ENCODE assay signal across 14 mouse cellular contexts in genomic region chr5:124171781-124172180, GRCm38 (mm10). TPM values are rescaled to one million over a fixed set of nuclear protein-coding genes. Genes with fewer than 3 reads are reported as not detected.
A peak's percentile ranks its signal among the peaks of the same experiment; 100 is the strongest.
DNase-seq lines count a peak whose midpoint lies in the region; ATAC-seq and TF ChIP-seq lines count a peak whose summit lies in the region.
"Had no signal": no experiment of that assay in that cellular context is flagged by ENCODE, and none has a peak within 500 bp of the region (broad histone marks: within the 10 kb centered on the region; RNA-seq: fewer than 3 reads in every experiment).

No protein-coding gene starts in this region.

- TF ChIP-seq EP300 in stomach, postnatal 0 days (optimal IDR thresholded peaks at IDR 0.05) = no peak

- TF ChIP-seq CTCF in stomach, postnatal 0 days (IDR thresholded peaks at IDR 0.05; ENCODE audit: low read depth) = no peak

- 41% methylated on average over 9 of the region's 9 CpGs for WGBS in heart, embryonic 12.5 days
- 25% methylated on average over 9 of the region's 9 CpGs for WGBS in stomach, postnatal 0 days
- 53% methylated on average over 9 of the region's 9 CpGs for WGBS in neural tube, embryonic 15.5 days

- peaks cover 90% of the 10 kb centered on the region for H3K4me1 ChIP-seq in heart, embryonic 12.5 days (replicated peaks)
- 0 out of 2 replicates have a peak, but pooled peaks cover 2% of the 10 kb centered on the region for H3K4me1 ChIP-seq in stomach, postnatal 0 days (replicated peaks; ENCODE audit: control insufficient read depth, insufficient read depth)
- H3K4me1 ChIP-seq in neural tube, embryonic 15.5 days = peaks cover 58% of the 10 kb centered on the region

- H3K4me3 ChIP-seq in heart, embryonic 12.5 days = no peak overlapping the region
- no peak overlapping the region for H3K4me3 ChIP-seq in stomach, postnatal 0 days (ENCODE audit: low read depth, low read length)
- H3K4me3 ChIP-seq in neural tube, embryonic 15.5 days (replicated peaks) = no peak overlapping the region
- H3K4me3 ChIP-seq: limb, embryonic 15.5 days; midbrain, embryonic 12.5 days had no signal

- H3K9ac ChIP-seq in heart, embryonic 12.5 days = no peak overlapping the region
- no peak overlapping the region for H3K9ac ChIP-seq in stomach, postnatal 0 days (ENCODE audit: low read length)
- no peak overlapping the region for H3K9ac ChIP-seq in neural tube, embryonic 15.5 days (replicated peaks)
- H3K9ac ChIP-seq: limb, embryonic 15.5 days; midbrain, embryonic 12.5 days had no signal

- H3K27ac ChIP-seq in heart, embryonic 12.5 days (ENCODE audit: poor library complexity, severe bottlenecking) = peak overlapping the region; percentile 95
- H3K27ac ChIP-seq in stomach, postnatal 0 days (replicated peaks) = no peak overlapping the region
- no peak overlapping the region for H3K27ac ChIP-seq in neural tube, embryonic 15.5 days (replicated peaks)
- H3K27ac ChIP-seq: limb, embryonic 15.5 days; midbrain, embryonic 12.5 days had no signal

- H3K27me3 ChIP-seq in heart, embryonic 12.5 days (replicated peaks) = no peaks in the 10 kb centered on the region
- H3K27me3 ChIP-seq in stomach, postnatal 0 days (ENCODE audit: control insufficient read depth, insufficient read depth, low read length) = no peaks in the 10 kb centered on the region
- no peaks in the 10 kb centered on the region for H3K27me3 ChIP-seq in neural tube, embryonic 15.5 days (replicated peaks)
- H3K27me3 ChIP-seq: limb, embryonic 15.5 days had no signal

- H3K9me3 ChIP-seq in heart, embryonic 12.5 days (replicated peaks) = no peaks in the 10 kb centered on the region
- no peaks in the 10 kb centered on the region for H3K9me3 ChIP-seq in stomach, postnatal 0 days (ENCODE audit: control insufficient read depth, low read length)
- no peaks in the 10 kb centered on the region for H3K9me3 ChIP-seq in neural tube, embryonic 15.5 days (replicated peaks)
- H3K9me3 ChIP-seq: limb, embryonic 15.5 days; midbrain, embryonic 12.5 days had no signal

- H3K4me2 ChIP-seq in heart, embryonic 12.5 days = no peak overlapping the region
- no peak overlapping the region for H3K4me2 ChIP-seq in stomach, postnatal 0 days (replicated peaks; ENCODE audit: low read depth)
- H3K4me2 ChIP-seq in neural tube, embryonic 15.5 days = no peak overlapping the region
- H3K4me2 ChIP-seq: limb, embryonic 15.5 days; midbrain, embryonic 12.5 days had no signal

- ATAC-seq in cerebellum, adult (ENCODE audit: insufficient number of reproducible peaks, low FRiP score, low TSS enrichment) = no peak
- ATAC-seq in heart, embryonic 12.5 days (ENCODE audit: insufficient number of reproducible peaks, low FRiP score) = no peak
- peak; percentile 16; the same call in 1 of the 2 replicates for ATAC-seq in stomach, postnatal 0 days (ENCODE audit: low FRiP score, low TSS enrichment)
- ATAC-seq in neural tube, embryonic 15.5 days (ENCODE audit: low FRiP score) = no peak
- ATAC-seq: lung, postnatal 0 days had no signal

- H3K36me3 ChIP-seq in heart, embryonic 12.5 days = no peaks in the 10 kb centered on the region
- H3K36me3 ChIP-seq in stomach, postnatal 0 days (ENCODE audit: control insufficient read depth, insufficient read depth, low read length) = no peaks in the 10 kb centered on the region
- no peaks in the 10 kb centered on the region for H3K36me3 ChIP-seq in neural tube, embryonic 15.5 days
- H3K36me3 ChIP-seq: limb, embryonic 15.5 days; midbrain, embryonic 12.5 days had no signal

- peak; percentile 39 for DNase-seq in cerebellum, adult 11-12 months
- DNase-seq in ovary, adult 18-20 months (ENCODE audit: low spot score) = peak; percentile 39
- DNase-seq in ovary, postnatal 36 days (ENCODE audit: low spot score) = no peak
- no peak for DNase-seq in stomach, postnatal 0 days (ENCODE audit: low spot score)
- no peak for DNase-seq in natural killer cell, adult 2 months (ENCODE audit: low spot score in 2 of 2)
- DNase-seq: kidney, postnatal 25 days; right cerebral cortex, postnatal 14 days; thymus, postnatal 14 days had no signal

RNA-seq across cellular contexts. Expression of gene Arl6ip4, which starts 55.9 kb away (rescaled TPM):
- 69.7 and 78.8 TPM in 2 replicates for polyA plus RNA-seq in heart, embryonic 12.5 days (2016; fragmentation: Nextera tagmentation; extraction: Ambion mirVana)
- polyA plus RNA-seq in stomach, postnatal 0 days (2015; fragmentation: Nextera tagmentation; extraction: Ambion mirVana) = 77.1 and 78.9 TPM in 2 replicates
- polyA plus RNA-seq in neural tube, embryonic 15.5 days (2015; fragmentation: Nextera tagmentation; extraction: Ambion mirVana) = 87.7 and 89.1 TPM in 2 replicates

RNA-seq across cellular contexts. Expression of gene Ogfod2, which starts 59.7 kb away (rescaled TPM):
- polyA plus RNA-seq in heart, embryonic 12.5 days (2016; fragmentation: Nextera tagmentation; extraction: Ambion mirVana) = 16.1 and 17.0 TPM in 2 replicates
- 19.0 and 21.0 TPM in 2 replicates for polyA plus RNA-seq in stomach, postnatal 0 days (2015; fragmentation: Nextera tagmentation; extraction: Ambion mirVana)
- polyA plus RNA-seq in neural tube, embryonic 15.5 days (2015; fragmentation: Nextera tagmentation; extraction: Ambion mirVana) = 39.5 and 43.7 TPM in 2 replicates

Comparison
In these comparisons a context has a peak if more than half of its experiments do, and no peak if none do; other contexts are left out.
1. DNase-seq: peak in cerebellum, adult 11-12 months (single experiment) and ovary, adult 18-20 months (single experiment); none in ovary, postnatal 36 days (single experiment), stomach, postnatal 0 days (single experiment) and natural killer cell, adult 2 months (0 of 2).